25 mouse cellular contexts compared by ENCODE assay signal in genomic region chr6:121209584-121209983, GRCm38 (mm10). TPM values are rescaled to one million over a fixed set of nuclear protein-coding genes. Genes with fewer than 3 reads are reported as not detected.
A peak's percentile ranks its signal among the peaks of the same experiment; 100 is the strongest.
DNase-seq lines count a peak whose midpoint lies in the region; ATAC-seq and TF ChIP-seq lines count a peak whose summit lies in the region.
"Had no signal": no experiment of that assay in that cellular context is flagged by ENCODE, and none has a peak within 500 bp of the region (broad histone marks: within the 10 kb centered on the region; RNA-seq: fewer than 3 reads in every experiment).

No protein-coding gene starts in this region.

- peak overlapping the region; percentile 97 for H3K27ac ChIP-seq in gastrocnemius, adult 2 months
- H3K27ac ChIP-seq: heart, embryonic 10.5 days; heart, embryonic 15.5 days; hindbrain, postnatal 0 days; intestine, embryonic 15.5 days; liver, embryonic 14.5 days; midbrain, embryonic 12.5 days; neural tube, embryonic 13.5 days had no signal

- ATAC-seq in CD4-positive, CD25-positive, alpha-beta regulatory T cell, adult 4 months: no peak

- no peak overlapping the region for H3K4me3 ChIP-seq in gastrocnemius, adult 2 months
- H3K4me3 ChIP-seq: erythroblast, embryonic 14.5 days had no signal

- no peak for TF ChIP-seq CTCF in gastrocnemius, adult 2 months (IDR thresholded peaks at IDR 0.05)

- no peak for DNase-seq in gastrocnemius, adult 2 months
- DNase-seq in gastrocnemius, adult 8-10 months (ENCODE audit: low spot score in 2 of 2): no peak
- peak; percentile 7 for DNase-seq in thymus, postnatal 4 days
- no peak for DNase-seq in thymus, postnatal 14 days
- peak; percentile 81 for DNase-seq in lung, postnatal 25 days (ENCODE audit: low spot score)
- no peak for DNase-seq in adrenal gland, postnatal 25 days
- no peak for DNase-seq in layer of hippocampus, postnatal 14 days (ENCODE audit: low spot score in 2 of 2)
- DNase-seq: adrenal gland, postnatal 14 days; cerebellum, adult 11-12 months; cerebellum, postnatal 10 days; gastrocnemius, postnatal 10 days; kidney, adult 2 months; kidney, postnatal 36 days; layer of hippocampus, postnatal 36 days; liver; thymus, postnatal 25 days had no signal

- intact Hi-C loops in gastrocnemius, adult 2 months (cut with DNase I): no loop called here

RNA-seq across cellular contexts. Expression of gene Tuba8, which starts 0.9 kb away (rescaled TPM):
- 100 to 1,000 TPM; 201 to 248 TPM for total RNA-seq in gastrocnemius, adult 2 months (2021)
- total RNA-seq in gastrocnemius, adult 8-10 months (2022): 100 to 1,000 TPM; 231 to 245 (median 239) TPM
- 1 to 10 TPM in 1 of 2 experiments, under 1 TPM in 1; 0.34 to 1.2 TPM for polyA plus RNA-seq in CD4-positive, CD25-positive, alpha-beta regulatory T cell, adult 4 months (2017; shearing (Covaris generic))
- total RNA-seq in adrenal gland, postnatal 25 days (2021): 5.3 and 8.0 TPM in 2 replicates
- 1 to 10 TPM; 5.4 to 5.5 TPM for total RNA-seq in layer of hippocampus, postnatal 14 days (2021)
- polyA plus RNA-seq: midbrain, embryonic 12.5 days had no signal

RNA-seq across cellular contexts. Expression of gene Pex26, which starts 26.1 kb away (rescaled TPM):
- total RNA-seq in gastrocnemius, adult 2 months (2021): 1 to 10 TPM; 3.5 to 3.8 TPM
- total RNA-seq in gastrocnemius, adult 8-10 months (2022): 1 to 10 TPM; 2.7 to 3.9 (median 3.5) TPM
- polyA plus RNA-seq in CD4-positive, CD25-positive, alpha-beta regulatory T cell, adult 4 months (2017; shearing (Covaris generic)): 1 to 10 TPM; 2.3 to 4.3 TPM
- 16.1 and 17.2 TPM in 2 replicates for total RNA-seq in adrenal gland, postnatal 25 days (2021)
- total RNA-seq in layer of hippocampus, postnatal 14 days (2021): 10 to 100 TPM; 11.2 to 12.0 TPM

RNA-seq across cellular contexts. Expression of gene Usp18, which starts 36.1 kb away (rescaled TPM):
- 1 to 10 TPM in 1 of 2 experiments, under 1 TPM in 1; 0.89 to 1.5 TPM for total RNA-seq in gastrocnemius, adult 2 months (2021)
- total RNA-seq in gastrocnemius, adult 8-10 months (2022): 1 to 10 TPM; 1.0 to 1.5 (median 1.3) TPM
- 100 to 1,000 TPM; 123 to 154 TPM for polyA plus RNA-seq in CD4-positive, CD25-positive, alpha-beta regulatory T cell, adult 4 months (2017; shearing (Covaris generic))
- 1.4 and 2.2 TPM in 2 replicates for total RNA-seq in adrenal gland, postnatal 25 days (2021)
- not detected for total RNA-seq in layer of hippocampus, postnatal 14 days (2021)
- polyA plus RNA-seq: erythroblast, embryonic 14.5 days had no signal

Comparison
In these comparisons a context has a peak if more than half of its experiments do, and no peak if none do; other contexts are left out.
1. DNase-seq: peak in thymus, postnatal 4 days (single experiment) and lung, postnatal 25 days (single experiment); none in gastrocnemius, adult 2 months (single experiment), gastrocnemius, adult 8-10 months (0 of 2), thymus, postnatal 14 days (single experiment), adrenal gland, postnatal 25 days (single experiment) and layer of hippocampus, postnatal 14 days (0 of 2).
2. RNA of gene Tuba8, which starts 0.9 kb away (total RNA-seq): 201 to 248 TPM in gastrocnemius, adult 2 months and 231 to 245 TPM in gastrocnemius, adult 8-10 months; 5.4 to 5.5 TPM in layer of hippocampus, postnatal 14 days and 5.3 to 8.0 TPM in adrenal gland, postnatal 25 days; every median in the first group is over 10 times any median in the second.